Comparison of ENCODE assay signal across 8 mouse cellular contexts in the genomic region with DNA sequence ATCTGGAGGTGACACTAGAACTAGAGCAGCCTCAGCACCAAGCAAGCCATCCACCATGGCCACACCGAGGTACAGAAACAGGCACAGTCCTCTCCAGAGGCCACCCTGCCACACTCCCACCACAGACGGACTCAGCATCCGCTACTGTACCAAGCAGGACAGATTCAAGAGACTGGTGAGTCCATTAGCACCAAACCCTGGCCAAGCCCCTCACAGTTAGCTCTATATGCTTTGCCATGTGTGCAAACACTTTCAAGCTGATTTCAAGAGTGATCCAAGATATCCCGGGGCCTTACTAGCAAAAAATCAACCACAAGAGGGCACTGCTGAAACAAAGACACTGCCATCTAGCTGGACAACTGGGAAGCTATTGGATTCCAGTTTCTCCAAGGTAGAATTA. TPM values are rescaled to one million over a fixed set of nuclear protein-coding genes. Genes with fewer than 3 reads are reported as not detected.
DNase-seq lines count a peak whose midpoint lies in the region; ATAC-seq lines count a peak whose summit lies in the region.

No protein-coding gene starts in this region.

- no peaks in the 10 kb centered on the region for H3K27me3 ChIP-seq in midbrain, embryonic 11.5 days (ENCODE audit: control insufficient read depth, insufficient read depth, low read length)
- H3K27me3 ChIP-seq in midbrain, embryonic 15.5 days (replicated peaks): no peaks in the 10 kb centered on the region
- H3K27me3 ChIP-seq in forebrain, embryonic 11.5 days (ENCODE audit: control insufficient read depth, insufficient read depth, low read length): no peaks in the 10 kb centered on the region
- no peaks in the 10 kb centered on the region for H3K27me3 ChIP-seq in limb, embryonic 11.5 days (ENCODE audit: control insufficient read depth, insufficient read depth, low read length)
- no peaks in the 10 kb centered on the region for H3K27me3 ChIP-seq in neural tube, embryonic 14.5 days (ENCODE audit: control insufficient read depth, insufficient read depth, low read length)

- H3K27ac ChIP-seq in midbrain, embryonic 11.5 days (ENCODE audit: low read depth, low read length): no peak overlapping the region
- H3K27ac ChIP-seq in midbrain, embryonic 15.5 days: no peak overlapping the region
- H3K27ac ChIP-seq in forebrain, embryonic 11.5 days (ENCODE audit: low read depth, low read length): no peak overlapping the region
- no peak overlapping the region for H3K27ac ChIP-seq in limb, embryonic 11.5 days (replicated peaks; ENCODE audit: low read depth, low read length)
- H3K27ac ChIP-seq in neural tube, embryonic 14.5 days (ENCODE audit: low read depth, low read length): no peak overlapping the region

- ATAC-seq in midbrain, embryonic 11.5 days (ENCODE audit: low FRiP score): 0 out of 2 replicates have a peak, but pooled peaks have one; percentile 38
- ATAC-seq in midbrain, embryonic 15.5 days (replicated peaks): no peak
- ATAC-seq in forebrain, embryonic 11.5 days (replicated peaks; ENCODE audit: low FRiP score): peak; percentile 67
- ATAC-seq in limb, embryonic 11.5 days (ENCODE audit: insufficient number of reproducible peaks, low FRiP score, low TSS enrichment, low read depth): no peak
- peak; percentile 73; the same call in 1 of the 2 replicates for ATAC-seq in neural tube, embryonic 14.5 days (ENCODE audit: low read depth)

- H3K4me3 ChIP-seq in midbrain, embryonic 11.5 days (ENCODE audit: low read depth, low read length): no peak overlapping the region
- H3K4me3 ChIP-seq in midbrain, embryonic 15.5 days: no peak overlapping the region
- no peak overlapping the region for H3K4me3 ChIP-seq in forebrain, embryonic 11.5 days (ENCODE audit: low read depth, low read length)
- H3K4me3 ChIP-seq in limb, embryonic 11.5 days (ENCODE audit: low read depth, low read length): no peak overlapping the region
- H3K4me3 ChIP-seq in neural tube, embryonic 14.5 days (ENCODE audit: low read depth, low read length): no peak overlapping the region

- H3K9ac ChIP-seq in midbrain, embryonic 11.5 days (ENCODE audit: low read length): no peak overlapping the region
- no peak overlapping the region for H3K9ac ChIP-seq in midbrain, embryonic 15.5 days
- no peak overlapping the region for H3K9ac ChIP-seq in forebrain, embryonic 11.5 days (ENCODE audit: low read length)
- H3K9ac ChIP-seq in limb, embryonic 11.5 days (ENCODE audit: low read length): no peak overlapping the region
- H3K9ac ChIP-seq in neural tube, embryonic 14.5 days (replicated peaks; ENCODE audit: low read depth, low read length): no peak overlapping the region

- H3K9me3 ChIP-seq in midbrain, embryonic 11.5 days (ENCODE audit: control insufficient read depth, low read length): no peaks in the 10 kb centered on the region
- no peaks in the 10 kb centered on the region for H3K9me3 ChIP-seq in midbrain, embryonic 15.5 days
- no peaks in the 10 kb centered on the region for H3K9me3 ChIP-seq in forebrain, embryonic 11.5 days (ENCODE audit: control insufficient read depth, low read length)
- no peaks in the 10 kb centered on the region for H3K9me3 ChIP-seq in limb, embryonic 11.5 days (ENCODE audit: control insufficient read depth, low read length)
- no peaks in the 10 kb centered on the region for H3K9me3 ChIP-seq in neural tube, embryonic 14.5 days (ENCODE audit: control insufficient read depth, low read length)

- H3K4me1 ChIP-seq in midbrain, embryonic 11.5 days (ENCODE audit: control insufficient read depth, insufficient read depth, low read length): no peaks in the 10 kb centered on the region
- H3K4me1 ChIP-seq in midbrain, embryonic 15.5 days: no peaks in the 10 kb centered on the region
- H3K4me1 ChIP-seq in forebrain, embryonic 11.5 days (replicated peaks; ENCODE audit: control insufficient read depth, insufficient read depth, low read length): no peaks in the 10 kb centered on the region
- H3K4me1 ChIP-seq in limb, embryonic 11.5 days (ENCODE audit: control insufficient read depth, insufficient read depth, low read length): no peaks in the 10 kb centered on the region
- H3K4me1 ChIP-seq in neural tube, embryonic 14.5 days (ENCODE audit: control insufficient read depth, insufficient read depth, low read length): no peaks in the 10 kb centered on the region

- no peak overlapping the region for H3K4me2 ChIP-seq in midbrain, embryonic 11.5 days
- no peak overlapping the region for H3K4me2 ChIP-seq in midbrain, embryonic 15.5 days
- H3K4me2 ChIP-seq in forebrain, embryonic 11.5 days (ENCODE audit: low read depth, low read length, severe bottlenecking): no peak overlapping the region
- no peak overlapping the region for H3K4me2 ChIP-seq in limb, embryonic 11.5 days (ENCODE audit: low read depth, severe bottlenecking)
- H3K4me2 ChIP-seq in neural tube, embryonic 14.5 days (ENCODE audit: low read depth, low read length): no peak overlapping the region

- DNase-seq in midbrain, embryonic 11.5 days (ENCODE audit: low spot score, missing footprints): peak; percentile 91
- peak; percentile 85 for DNase-seq in brain, adult 2 months (ENCODE audit: low read depth, low spot score)
- DNase-seq in forebrain, embryonic 11.5 days (ENCODE audit: low spot score): no peak
- DNase-seq in kidney, adult 8-10 months: peak; percentile 51 to 58
- peak; percentile 55 for DNase-seq in limb, embryonic 11.5 days (ENCODE audit: low spot score)
- no peak for DNase-seq in ovary, postnatal 36 days (ENCODE audit: low spot score)

- H3K36me3 ChIP-seq in midbrain, embryonic 11.5 days (ENCODE audit: control insufficient read depth, insufficient read depth, low read length): no peaks in the 10 kb centered on the region
- no peaks in the 10 kb centered on the region for H3K36me3 ChIP-seq in midbrain, embryonic 15.5 days (replicated peaks)
- H3K36me3 ChIP-seq in forebrain, embryonic 11.5 days (ENCODE audit: control insufficient read depth, insufficient read depth, low read length): no peaks in the 10 kb centered on the region
- H3K36me3 ChIP-seq in limb, embryonic 11.5 days (ENCODE audit: control insufficient read depth, insufficient read depth, low read length): no peaks in the 10 kb centered on the region
- H3K36me3 ChIP-seq in neural tube, embryonic 14.5 days (ENCODE audit: control insufficient read depth, insufficient read depth, low read length): no peaks in the 10 kb centered on the region

- 65% methylated on average over 4 of the region's 4 CpGs for WGBS in midbrain, embryonic 11.5 days
- WGBS in midbrain, embryonic 15.5 days: 64% methylated on average over 4 of the region's 4 CpGs
- WGBS in forebrain, embryonic 11.5 days: 60% methylated on average over 4 of the region's 4 CpGs
- WGBS in limb, embryonic 11.5 days: 67% methylated on average over 4 of the region's 4 CpGs
- 66% methylated on average over 4 of the region's 4 CpGs for WGBS in neural tube, embryonic 14.5 days

RNA-seq across cellular contexts. Expression of gene Kif16b, which starts 41.9 kb away (rescaled TPM):
- polyA plus RNA-seq in midbrain, embryonic 11.5 days (2014; fragmentation: Nextera tagmentation; extraction: Ambion mirVana): 5.2 and 6.4 TPM in 2 replicates
- polyA plus RNA-seq in midbrain, embryonic 15.5 days (2015; fragmentation: Nextera tagmentation; extraction: Ambion mirVana): 3.5 and 3.6 TPM in 2 replicates
- 6.5 and 8.9 TPM in 2 replicates for polyA plus RNA-seq in forebrain, embryonic 11.5 days (2014; fragmentation: Nextera tagmentation; extraction: Ambion mirVana)
- 11.7 and 13.7 TPM in 2 replicates for polyA plus RNA-seq in limb, embryonic 11.5 days (2014; fragmentation: Nextera tagmentation; extraction: Ambion mirVana)
- polyA plus RNA-seq in neural tube, embryonic 14.5 days (2014; fragmentation: Nextera tagmentation; extraction: Ambion mirVana): 4.0 and 4.7 TPM in 2 replicates

Comparison
In these comparisons a context has a peak if more than half of its experiments do, and no peak if none do; other contexts are left out.
1. ATAC-seq: peak in midbrain, embryonic 11.5 days (single experiment), forebrain, embryonic 11.5 days (single experiment) and neural tube, embryonic 14.5 days (single experiment); none in midbrain, embryonic 15.5 days (single experiment) and limb, embryonic 11.5 days (single experiment).
2. DNase-seq: peak in midbrain, embryonic 11.5 days (single experiment), brain, adult 2 months (single experiment), kidney, adult 8-10 months (2 of 2) and limb, embryonic 11.5 days (single experiment); none in forebrain, embryonic 11.5 days (single experiment) and ovary, postnatal 36 days (single experiment).